Mouse (Mus musculus) C2C12 (cell line): ENCODE measurements around the gene Ccdc181. TPM values are rescaled to one million over a fixed set of nuclear protein-coding genes. Genes with fewer than 3 reads are reported as not detected.
A peak's percentile ranks its signal among the peaks of the same experiment; 100 is the strongest.

Experiments
- H3K27me3 ChIP-seq: one replicate; pipeline ENCODE4 v1.6.1; 2011; ENCODE audit not compliant: control insufficient read depth, insufficient read depth, insufficient read length
- H3K36me3 ChIP-seq: one replicate; pipeline ENCODE4 v1.6.1; 2011; ENCODE audit not compliant: control insufficient read depth, insufficient read depth
- H3K4me3 ChIP-seq: one replicate; pipeline ENCODE4 v1.5.1; 2011; ENCODE audit warnings: mild to moderate bottlenecking, control low read depth; ENCODE audit not compliant: poor library complexity, insufficient read depth, severe bottlenecking
- H3K79me2 ChIP-seq: one replicate; pipeline ENCODE4 v1.6.1; 2011; ENCODE audit not compliant: control insufficient read depth, insufficient read depth
- H3K79me3 ChIP-seq: one replicate; pipeline ENCODE4 v1.6.1; 2011; ENCODE audit warnings: low read depth, control low read depth
- H3ac ChIP-seq: one replicate; pipeline ENCODE3; 2011; ENCODE audit warnings: low read depth; ENCODE audit not compliant: control insufficient read depth, insufficient read length
- CEBPB ChIP-seq: IDR thresholded peaks from one replicate; pipeline ENCODE4 v1.6.1; 2011; ENCODE audit warnings: low read depth, mild to moderate bottlenecking, control low read depth, moderate library complexity
- CTCF ChIP-seq: IDR thresholded peaks from one replicate; pipeline ENCODE4 v1.5.1; 2011; ENCODE audit not compliant: control insufficient read depth, insufficient read depth, insufficient read length
- FOSL1 ChIP-seq: IDR thresholded peaks from one replicate; pipeline ENCODE4 v1.8.0; 2011; ENCODE audit warnings: mild to moderate bottlenecking, low read length; ENCODE audit not compliant: poor library complexity, insufficient read depth, severe bottlenecking
- MAX ChIP-seq: IDR thresholded peaks from one replicate; pipeline ENCODE4 v1.6.1; 2011; ENCODE audit warnings: mild to moderate bottlenecking, control low read depth
- MYOD1 ChIP-seq: IDR thresholded peaks from one replicate; pipeline ENCODE4 v1.6.1; 2011; ENCODE audit warnings: low read depth; ENCODE audit not compliant: control insufficient read depth, insufficient read length
- MYOG ChIP-seq: IDR thresholded peaks from one replicate; pipeline ENCODE4 v1.6.1; 2011; ENCODE audit not compliant: control insufficient read depth, insufficient read length; ENCODE audit errors: extremely low read depth
- USF1 ChIP-seq: IDR thresholded peaks from one replicate; pipeline ENCODE4 v1.6.1; 2011; ENCODE audit warnings: low read depth, mild to moderate bottlenecking, control low read depth, moderate library complexity
- polyA plus RNA-seq: library from polyadenylated mRNA; unstranded; fragments of >200 nt; fragmentation: generic; extraction: Trizol; gene quantifications from one replicate; pipeline ENCODE4 v1.2.1, GENCODE M21; 2012; ENCODE audit warnings: missing spikeins

Gene Ccdc181
- polyA plus RNA-seq, 1 experiment: 1.7 TPM

DNA sequence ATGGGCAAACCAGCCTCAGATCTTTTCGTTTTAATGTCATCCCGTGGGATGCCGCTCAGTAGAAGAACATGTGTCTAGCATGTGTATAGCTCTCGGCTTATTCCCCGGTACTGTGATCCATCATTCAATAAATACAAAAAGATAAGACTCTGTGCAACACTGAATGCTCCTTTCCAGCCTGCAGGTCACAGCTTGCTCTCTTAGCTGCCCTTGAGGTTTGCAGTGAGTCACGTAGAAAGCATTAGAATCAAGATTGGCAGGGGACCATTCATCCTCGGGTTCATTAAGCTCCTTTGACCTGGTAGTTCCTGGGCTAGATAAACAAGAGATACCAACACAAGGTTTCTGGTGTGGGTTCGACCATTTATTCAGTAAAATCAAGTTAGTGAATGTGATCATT is 32.6 kb upstream of the Ccdc181 start:
- H3K27me3 ChIP-seq: no peaks in the 10 kb centered on the region
- no peaks in the 10 kb centered on the region for H3K36me3 ChIP-seq
- no peaks in the 10 kb centered on the region for H3K79me3 ChIP-seq
- H3K4me3 ChIP-seq: no peak overlapping the region
- H3K79me2 ChIP-seq: no peaks in the 10 kb centered on the region
- H3ac ChIP-seq: no peak overlapping the region
- TF ChIP-seq FOSL1 (no peak), USF1 (no peak), MAX (no peak), CTCF (no peak), MYOG (no peak)

DNA sequence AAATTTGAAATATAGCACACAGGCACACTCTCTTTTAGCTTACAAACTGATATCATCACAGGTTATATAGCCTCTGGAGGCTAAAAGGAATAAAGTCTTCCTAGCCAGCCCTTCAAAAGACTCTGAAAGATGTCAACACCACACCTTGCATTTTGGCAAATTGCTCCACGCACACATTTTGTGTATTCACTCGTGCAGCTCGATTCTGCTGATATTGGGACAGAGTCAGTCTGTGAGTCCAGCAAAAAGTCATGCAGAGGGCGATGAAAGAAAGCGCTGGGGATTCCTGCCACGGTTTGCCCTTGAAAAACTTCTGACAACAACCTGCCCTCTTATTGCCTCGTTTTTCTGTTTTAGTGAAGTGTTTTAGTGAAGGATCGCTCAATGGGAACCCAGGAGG is 27.9 kb upstream of the Ccdc181 start:
- peaks cover 28% of the 10 kb centered on the region for H3K79me3 ChIP-seq
- peaks cover 33% of the 10 kb centered on the region for H3K79me2 ChIP-seq
- H3K36me3 ChIP-seq: no peaks in the 10 kb centered on the region
- no peaks in the 10 kb centered on the region for H3K27me3 ChIP-seq
- no peak overlapping the region for H3K4me3 ChIP-seq
- TF ChIP-seq USF1 (no peak), CEBPB (no peak), MYOG (no peak), FOSL1 (no peak), CTCF (no peak), MYOD1 (no peak), MAX (no peak)
- H3ac ChIP-seq: no peak overlapping the region

DNA sequence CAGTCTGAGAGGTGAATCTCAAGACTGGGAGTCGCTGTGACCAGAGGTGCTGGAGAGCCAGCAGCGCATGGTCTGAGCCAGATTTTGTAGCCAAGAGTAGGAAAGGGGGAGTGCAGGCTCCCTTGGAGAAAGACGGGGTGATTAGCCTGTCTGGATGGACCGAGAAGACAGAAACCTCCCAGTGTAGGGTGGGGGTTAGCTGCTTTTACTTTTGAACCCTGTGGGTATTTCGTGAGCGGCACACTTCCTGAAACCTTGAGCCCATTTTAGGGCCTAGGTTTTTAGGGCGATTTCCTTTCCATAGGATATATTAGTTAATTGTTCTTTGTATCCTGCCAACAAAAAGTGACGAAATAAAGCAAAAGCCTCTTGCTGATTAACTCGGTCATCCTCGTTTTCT is 27.4 kb upstream of the Ccdc181 start:
- Histone ChIP-seq H3K27me3 (no peaks in the 10 kb centered on the region), H3K36me3 (no peaks in the 10 kb centered on the region), H3K4me3 (peak overlapping the region; percentile 37), H3K79me2 (peaks cover 38% of the 10 kb centered on the region), H3ac (no peak overlapping the region), H3K79me3 (peaks cover 33% of the 10 kb centered on the region)
- TF ChIP-seq CTCF (no peak), MYOG (no peak), MAX (no peak), MYOD1 (no peak), USF1 (no peak), FOSL1 (no peak)

DNA sequence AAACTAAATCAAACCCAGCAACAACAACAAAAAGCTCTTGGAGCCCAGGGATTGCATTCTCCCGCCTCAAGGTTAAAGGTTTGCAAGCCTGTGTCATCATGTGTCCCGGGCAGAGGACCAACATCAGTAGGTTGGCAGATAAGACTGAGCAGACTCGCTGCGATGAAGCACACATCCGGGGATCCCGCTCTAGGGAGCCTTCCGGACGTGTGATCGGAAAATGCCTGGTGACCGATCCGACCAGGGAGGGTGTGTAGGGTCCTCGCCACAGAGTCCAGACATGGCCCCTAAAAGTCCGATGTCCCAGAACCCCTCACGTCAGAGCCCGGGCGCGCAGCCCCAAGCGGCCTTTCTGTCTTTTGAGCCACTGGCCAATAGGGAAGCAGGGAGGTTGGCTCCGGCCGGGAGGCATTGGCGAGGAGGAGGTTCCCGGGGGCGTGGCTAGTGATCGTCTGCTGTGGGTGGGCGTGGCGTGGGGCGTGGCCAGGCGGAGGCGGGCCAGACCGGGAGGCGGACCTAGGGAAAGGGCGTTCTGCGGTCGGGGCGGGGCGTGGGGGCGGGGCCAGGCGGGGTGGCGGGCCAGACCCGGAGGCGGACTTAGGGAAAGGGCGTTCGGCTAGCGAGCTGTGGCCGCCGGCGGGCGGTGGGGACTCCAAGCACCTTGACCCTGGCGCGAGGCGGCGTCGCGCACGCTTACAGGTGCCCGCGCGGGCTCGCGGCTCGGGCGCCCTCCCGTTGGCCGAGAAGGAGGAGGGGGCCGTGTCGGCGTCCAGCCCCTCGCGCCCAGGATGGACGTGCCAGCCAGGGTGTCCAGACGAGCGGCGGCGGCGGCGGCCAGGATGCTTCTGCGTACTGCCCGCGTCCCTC is 26.7 kb upstream of the Ccdc181 start, which contains the start of gene Slc19a2:
Slc19a2 (plus strand) TSS at position 582 of the 867 bp plus-strand sequence.
- Histone ChIP-seq H3K4me3 (peak within 1 kb of the TSS; percentile 75), H3K36me3 (no peaks in the 10 kb centered on the region), H3K79me2 (peaks cover 45% of the 10 kb centered on the region), H3K79me3 (peaks cover 40% of the 10 kb centered on the region), H3ac (peak within 1 kb of the TSS; percentile 71), H3K27me3 (no peaks in the 10 kb centered on the region)
- TF ChIP-seq CTCF (no peak), MYOG (no peak), MYOD1 (no peak), USF1 (no peak), MAX (peak; percentile 61), FOSL1 (no peak), CEBPB (peak; percentile 23)

DNA sequence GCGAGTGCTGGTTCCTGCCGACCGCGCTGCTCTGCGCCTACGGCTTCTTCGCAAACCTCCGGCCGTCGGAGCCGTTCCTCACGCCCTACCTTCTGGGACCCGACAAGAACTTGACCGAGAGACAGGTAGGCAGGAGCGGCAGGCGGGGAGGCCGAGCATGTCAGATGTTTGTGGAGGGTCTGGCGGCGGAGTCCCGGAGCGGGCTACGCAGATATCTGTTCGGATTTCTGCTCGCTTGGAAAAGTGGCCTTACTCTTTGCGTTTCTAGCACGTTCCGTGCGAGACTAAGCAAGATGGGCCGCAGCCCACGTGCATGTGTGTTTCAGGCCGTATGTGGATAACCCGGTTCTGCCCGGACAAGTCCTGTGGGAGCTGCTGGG is 26.1 kb upstream of the Ccdc181 start:
- peak overlapping the region; percentile 71 for H3ac ChIP-seq
- no peaks in the 10 kb centered on the region for H3K27me3 ChIP-seq
- H3K79me3 ChIP-seq: peaks cover 46% of the 10 kb centered on the region
- no peaks in the 10 kb centered on the region for H3K36me3 ChIP-seq
- TF ChIP-seq MAX: peak; percentile 35
- TF ChIP-seq USF1: no peak
- TF ChIP-seq MYOG: no peak
- TF ChIP-seq CTCF: no peak
- peaks cover 52% of the 10 kb centered on the region for H3K79me2 ChIP-seq
- peak overlapping the region; percentile 75 for H3K4me3 ChIP-seq
